Mouse (Mus musculus) erythroblast, adult 5-6 weeks (primary cell): Measurements from ENCODE around the gene R3hdm1. TPM values are rescaled to one million over a fixed set of nuclear protein-coding genes. Genes with fewer than 3 reads are reported as not detected.
"Not testable (repeated sequence)": the region's sequence is repeated elsewhere in the genome, so short reads cannot be mapped to it uniquely, and the experiment has no call there.

Experiments used
- ATAC-seq: replicated peaks from 2 replicates; pipeline ENCODE4 v1.8.0; 2016; ENCODE audit warnings: moderate number of reproducible peaks, mild to moderate bottlenecking, moderate TSS enrichment, inconsistent platforms; ENCODE audit not compliant: poor library complexity, low FRiP score, severe bottlenecking
- total RNA-seq, 2 experiments: library from RNA; stranded (forward) in 1 of 2; stranded (reverse) in 1 of 2; fragments of 150-400 nt in 1 of 2; fragments of 200-764, 138-1000 nt in 1 of 2; gene quantifications; 2 replicates each; pipeline versions ENCODE4 v1.2.3 to v1.2.4; 2015 to 2017; ENCODE audit warnings: low replicate concordance in 2 of 2

R3hdm1 gene
- total RNA-seq, 2 experiments from 2014 or later = 28.8 to 36.3 TPM

DNA sequence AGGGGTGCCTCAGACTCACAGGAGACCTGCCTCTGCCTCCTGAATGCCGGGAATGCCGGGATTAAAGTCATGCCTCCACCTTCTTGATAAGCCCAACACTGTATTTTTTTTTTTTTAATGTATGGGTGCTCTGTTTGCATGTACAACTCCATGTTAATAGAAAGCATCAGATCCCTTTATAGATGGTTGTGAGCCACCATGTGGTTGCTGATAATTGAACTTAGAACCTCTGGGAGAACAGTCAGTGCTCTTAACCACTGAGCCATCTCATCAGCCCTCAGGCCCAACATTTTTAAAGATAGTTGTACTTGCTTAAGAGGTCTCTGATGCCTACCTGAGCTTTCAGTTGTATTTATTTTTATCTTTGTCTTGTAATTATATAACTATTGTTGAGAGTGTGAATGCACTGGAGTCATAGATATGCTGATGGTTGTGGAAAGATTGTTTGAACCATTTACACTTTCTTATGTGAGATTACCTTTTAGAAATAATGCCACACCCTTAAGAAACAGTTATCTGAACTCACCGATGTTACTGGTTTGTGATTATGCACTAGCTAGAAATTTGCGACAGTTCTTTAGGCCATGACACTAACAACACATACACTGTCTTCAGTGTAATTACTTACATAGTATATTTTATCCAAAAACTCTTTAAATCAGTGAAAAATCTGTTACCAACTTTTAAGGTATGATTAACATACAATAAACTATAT is 18.0 kb downstream of the R3hdm1 start:
- no peak for ATAC-seq

DNA sequence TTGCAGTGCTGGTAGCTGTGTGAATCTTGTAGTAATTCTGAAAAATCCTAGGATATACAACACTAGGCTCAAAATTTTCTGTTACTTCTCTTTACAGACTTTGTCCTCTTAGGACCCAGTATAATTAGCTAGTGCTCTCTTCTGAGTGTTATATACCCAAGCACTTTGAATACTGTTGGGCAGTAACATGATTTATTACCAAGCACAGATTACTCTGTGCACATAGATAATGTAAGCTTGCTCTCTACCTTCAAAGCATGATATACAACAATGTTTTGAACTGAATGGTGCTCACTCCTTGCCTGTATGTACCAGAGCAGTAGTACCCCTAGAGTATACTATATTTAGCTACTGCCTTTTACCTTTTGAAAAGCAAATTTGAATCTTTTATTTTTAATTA is 33.1 kb downstream of the R3hdm1 start:
- ATAC-seq = not testable (repeated sequence)

DNA sequence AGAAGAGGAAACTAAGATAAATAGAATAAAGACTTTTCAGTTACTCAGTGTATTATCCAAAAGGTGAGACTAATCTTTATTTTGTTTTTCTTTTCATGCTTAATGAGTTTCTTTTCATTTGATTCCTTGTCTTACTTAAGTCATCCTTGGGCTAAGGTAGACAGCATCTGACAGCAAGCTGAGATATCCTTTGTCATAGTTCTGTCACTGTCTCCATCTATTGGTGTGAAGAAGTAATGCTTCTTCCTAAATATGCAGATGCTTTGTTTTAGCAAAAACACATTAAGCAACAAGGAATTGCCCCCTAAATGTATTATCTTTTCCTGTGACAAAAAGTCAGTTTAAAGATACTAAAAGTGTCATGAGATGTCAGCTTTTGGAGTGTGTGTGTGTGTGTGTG is 37.9 kb downstream of the R3hdm1 start:
- ATAC-seq = no peak

DNA sequence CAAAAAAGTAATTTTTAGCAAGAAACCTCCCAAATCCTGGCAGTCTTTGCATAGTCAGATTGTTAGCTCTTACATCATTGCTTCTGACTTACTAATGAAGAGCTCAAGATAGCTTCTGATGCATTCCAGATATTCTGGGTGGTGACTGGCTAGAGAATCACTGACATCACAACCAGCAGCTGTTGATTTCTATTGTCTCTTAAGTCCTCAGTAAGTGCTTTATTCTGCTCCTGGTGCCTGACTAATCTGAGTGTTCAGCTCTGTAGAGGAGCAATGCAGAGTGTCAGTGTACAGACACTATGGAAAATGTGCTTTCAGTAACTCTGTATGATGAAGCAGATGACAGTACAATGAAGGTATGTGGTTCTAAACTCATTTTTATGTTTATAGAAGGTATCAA is 38.6 kb downstream of the R3hdm1 start:
- no peak for ATAC-seq

DNA sequence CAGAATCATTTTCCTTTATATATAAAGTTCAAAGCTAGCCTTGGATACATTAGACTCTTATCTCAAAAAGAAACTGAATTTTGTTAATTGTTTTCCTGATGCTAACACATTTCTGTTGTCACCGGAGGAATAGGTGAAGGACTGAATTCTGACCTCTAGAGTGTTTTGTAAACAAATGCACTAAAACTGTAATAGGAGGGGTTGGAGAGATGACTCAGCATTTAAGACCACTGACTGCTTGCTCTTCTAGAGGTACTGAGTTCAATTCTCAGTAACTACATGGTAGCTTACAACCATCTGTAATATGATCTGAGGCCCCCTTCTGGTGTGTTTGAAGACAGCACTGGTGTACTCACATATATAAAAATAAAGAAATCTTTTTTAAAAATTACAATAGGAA is 63.9 kb downstream of the R3hdm1 start:
- no peak for ATAC-seq

DNA sequence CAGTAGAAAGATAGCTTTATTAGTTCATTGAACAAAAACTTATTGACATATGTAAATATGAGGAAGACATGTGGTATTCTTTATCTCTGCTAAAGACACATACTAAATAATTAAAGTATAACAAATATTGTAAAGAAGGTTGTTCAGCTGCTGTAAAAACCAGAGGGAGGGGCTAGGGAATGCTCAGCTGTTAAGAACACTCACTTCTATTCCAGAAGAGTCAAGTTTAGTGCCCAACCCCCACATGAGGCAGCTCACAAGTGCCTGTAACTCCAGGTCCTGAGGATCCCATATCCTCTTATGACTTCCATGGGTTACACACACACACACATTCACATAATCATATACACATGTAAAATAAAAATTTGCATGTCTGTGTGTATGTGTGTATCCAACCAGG is 67.0 kb downstream of the R3hdm1 start:
- no peak for ATAC-seq

DNA sequence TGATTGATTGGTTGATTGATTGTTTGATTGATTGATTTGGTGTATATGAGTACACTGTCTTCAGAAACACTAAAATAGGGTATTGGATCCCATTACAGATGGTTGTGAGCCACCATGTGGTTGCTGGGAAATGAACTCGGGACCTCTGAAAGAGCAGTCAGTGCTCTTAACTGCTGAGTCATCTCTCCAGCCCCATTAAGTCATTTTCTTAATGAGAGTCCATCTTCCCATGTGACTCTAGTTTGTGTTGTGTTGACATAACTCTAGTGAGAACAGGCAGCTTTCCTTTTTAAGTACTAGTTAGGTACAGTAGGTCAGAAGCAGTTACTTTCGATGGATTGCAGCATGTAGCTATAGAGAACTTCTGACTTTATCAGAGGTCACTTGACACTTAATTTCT is 88.3 kb downstream of the R3hdm1 start:
- ATAC-seq = no peak

DNA sequence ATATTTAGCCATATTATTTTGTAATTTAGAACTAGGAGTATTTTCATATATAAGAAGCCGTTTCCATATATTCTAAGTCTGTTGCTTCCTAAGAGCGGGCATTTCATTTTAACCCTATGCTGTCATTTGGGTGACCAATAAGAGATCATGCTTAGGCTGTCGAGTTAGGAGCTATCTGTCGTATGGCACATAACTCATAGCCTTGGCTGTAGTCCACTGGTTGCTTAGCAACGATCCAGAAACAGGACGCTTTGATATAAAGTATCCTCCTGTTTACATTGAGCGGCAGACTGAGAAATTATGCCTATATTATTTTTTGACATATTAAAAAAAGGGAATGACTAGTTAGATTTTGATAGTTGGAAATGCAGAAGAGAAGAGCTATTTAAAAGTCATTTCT is 89.3 kb downstream of the R3hdm1 start:
- ATAC-seq = no peak

DNA sequence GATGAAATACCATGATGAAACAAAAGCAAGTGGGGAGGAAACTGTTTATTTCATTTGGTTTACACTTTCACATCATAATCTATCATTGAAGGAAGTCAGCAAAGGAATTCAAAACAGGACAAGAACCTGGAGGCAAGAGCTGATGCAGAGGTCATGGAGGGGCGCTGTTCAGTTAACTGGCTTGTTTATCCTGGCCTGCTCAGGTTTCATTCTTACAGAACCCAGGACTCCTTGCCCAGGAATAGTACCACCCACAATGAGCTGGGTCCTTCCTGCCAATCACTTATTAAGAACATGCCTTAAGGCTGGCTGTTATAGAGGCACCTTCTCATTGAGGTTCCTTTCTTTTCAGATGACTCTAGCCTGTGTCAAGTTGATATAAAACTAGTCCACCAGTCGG is 90.9 kb downstream of the R3hdm1 start:
- no peak for ATAC-seq

DNA sequence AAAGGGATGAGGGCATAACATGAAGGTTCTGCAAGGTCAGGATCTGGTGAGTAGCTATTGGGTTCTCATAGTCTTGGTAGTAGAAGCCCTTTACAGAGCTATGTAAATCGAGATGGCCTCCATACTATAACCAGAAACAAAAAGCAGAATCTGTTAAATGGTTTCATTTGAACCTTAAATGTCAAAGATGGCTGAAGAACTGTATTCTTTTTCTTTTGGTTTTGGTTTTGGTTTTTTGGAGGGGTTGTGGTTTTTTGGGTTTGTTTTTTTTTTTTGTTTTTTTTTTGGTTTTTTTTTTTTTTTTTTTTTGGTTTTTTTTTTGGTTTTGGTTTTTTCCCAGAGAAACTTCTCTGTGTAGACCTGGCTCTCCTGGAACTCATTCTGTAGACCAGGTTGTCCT is 94.3 kb downstream of the R3hdm1 start:
- no peak for ATAC-seq

DNA sequence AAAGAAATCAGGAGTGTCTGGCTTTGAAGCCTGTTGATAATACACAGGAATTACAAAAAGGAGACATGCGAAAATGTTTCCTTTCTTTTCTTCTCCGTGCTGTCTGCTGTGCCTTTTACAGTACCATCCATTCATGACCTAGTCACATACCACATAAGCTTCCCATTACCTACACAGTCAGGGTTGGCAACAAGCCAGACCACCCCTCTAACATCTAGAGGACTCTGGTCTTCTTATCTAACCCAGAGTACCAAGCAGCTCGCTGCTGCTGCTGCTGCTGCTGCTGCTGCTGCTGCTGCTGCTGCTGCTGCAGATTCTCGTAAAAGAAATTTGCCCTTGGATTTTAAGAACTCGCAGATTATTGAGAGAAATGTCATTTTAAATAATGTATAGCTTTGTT is 110.2 kb downstream of the R3hdm1 start:
- ATAC-seq = no peak

DNA sequence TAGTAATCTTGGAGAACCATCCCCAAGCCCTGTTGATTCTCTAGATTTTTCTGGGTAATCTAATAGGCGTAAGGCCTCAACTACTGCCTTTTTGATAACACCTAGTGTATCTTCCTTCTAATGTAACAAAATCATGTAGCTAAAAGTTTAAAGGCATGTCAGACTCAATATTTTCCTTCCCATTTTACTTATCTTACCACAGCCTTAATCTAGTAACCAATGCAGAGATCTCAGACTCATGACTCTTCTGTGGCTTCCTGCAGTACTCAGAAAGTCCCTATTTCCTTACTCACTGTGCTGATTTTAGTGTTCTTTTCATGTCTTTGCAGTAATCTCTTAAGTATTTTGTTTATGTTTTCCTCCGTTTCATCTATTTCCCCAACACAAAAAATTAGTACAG is 118.8 kb downstream of the R3hdm1 start:
- no peak for ATAC-seq

DNA sequence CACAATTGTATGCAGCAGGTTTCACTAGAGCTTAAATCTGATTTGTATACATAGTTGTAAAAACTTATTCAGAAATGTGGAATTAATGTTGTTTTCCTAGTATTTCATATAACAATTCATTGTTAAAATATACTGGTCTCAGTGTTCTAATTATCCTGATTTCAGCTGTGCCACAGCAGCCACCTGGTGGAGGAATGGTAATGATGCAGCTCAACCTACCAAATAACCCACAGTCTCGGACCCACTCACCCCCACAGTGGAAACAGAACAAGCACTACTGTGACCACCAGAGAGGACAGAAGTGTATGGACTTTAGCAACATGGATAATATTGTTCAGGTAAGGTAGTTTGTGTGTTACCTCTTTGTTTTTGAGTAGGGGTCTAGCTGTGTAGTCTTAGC is 120.2 kb downstream of the R3hdm1 start:
- no peak for ATAC-seq

DNA sequence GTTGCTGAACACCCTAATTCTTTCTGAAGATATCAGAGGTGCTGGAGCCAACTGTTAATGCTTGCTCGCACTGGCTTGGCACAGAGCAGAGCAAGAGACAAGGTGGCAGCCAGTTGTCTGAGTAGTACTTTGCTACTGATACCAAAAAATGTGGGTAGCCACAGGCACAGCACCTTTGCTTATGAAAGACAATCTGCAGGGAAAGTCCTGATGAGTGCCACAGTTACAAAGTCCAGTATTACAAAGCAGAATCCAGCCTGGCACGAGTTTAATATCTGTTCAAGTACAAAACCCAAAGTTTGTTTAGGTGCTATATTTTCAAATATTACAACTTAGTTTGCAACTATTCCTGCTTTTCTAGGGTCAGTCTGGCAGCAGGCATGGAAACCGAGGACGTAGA is 132.1 kb downstream of the R3hdm1 start:
- ATAC-seq = no peak

DNA sequence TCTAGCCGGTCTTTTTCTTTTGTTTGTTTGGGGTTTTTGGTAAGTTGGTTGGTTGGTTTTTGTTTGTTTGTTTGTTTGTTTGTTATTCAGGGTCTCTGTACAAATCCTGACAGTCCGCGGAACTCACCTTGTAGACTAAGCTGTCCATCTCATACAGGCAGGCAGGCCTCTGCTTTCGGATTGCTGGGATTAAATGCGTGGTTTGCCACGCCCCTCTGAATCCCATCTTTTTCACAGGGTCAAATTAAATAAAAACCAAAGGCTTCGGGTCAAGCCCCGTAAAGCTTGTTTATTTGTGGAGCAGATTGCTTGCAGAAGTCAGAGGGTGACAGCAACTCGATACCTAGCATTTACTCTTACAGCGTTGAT is 140.5 kb downstream of the R3hdm1 start, which contains the start of gene Ubxn4:
Ubxn4 (plus strand) TSS at position 338 of the 369 bp plus-strand sequence.
- peak; percentile 11; the same call in 1 of the 2 replicates for ATAC-seq

DNA sequence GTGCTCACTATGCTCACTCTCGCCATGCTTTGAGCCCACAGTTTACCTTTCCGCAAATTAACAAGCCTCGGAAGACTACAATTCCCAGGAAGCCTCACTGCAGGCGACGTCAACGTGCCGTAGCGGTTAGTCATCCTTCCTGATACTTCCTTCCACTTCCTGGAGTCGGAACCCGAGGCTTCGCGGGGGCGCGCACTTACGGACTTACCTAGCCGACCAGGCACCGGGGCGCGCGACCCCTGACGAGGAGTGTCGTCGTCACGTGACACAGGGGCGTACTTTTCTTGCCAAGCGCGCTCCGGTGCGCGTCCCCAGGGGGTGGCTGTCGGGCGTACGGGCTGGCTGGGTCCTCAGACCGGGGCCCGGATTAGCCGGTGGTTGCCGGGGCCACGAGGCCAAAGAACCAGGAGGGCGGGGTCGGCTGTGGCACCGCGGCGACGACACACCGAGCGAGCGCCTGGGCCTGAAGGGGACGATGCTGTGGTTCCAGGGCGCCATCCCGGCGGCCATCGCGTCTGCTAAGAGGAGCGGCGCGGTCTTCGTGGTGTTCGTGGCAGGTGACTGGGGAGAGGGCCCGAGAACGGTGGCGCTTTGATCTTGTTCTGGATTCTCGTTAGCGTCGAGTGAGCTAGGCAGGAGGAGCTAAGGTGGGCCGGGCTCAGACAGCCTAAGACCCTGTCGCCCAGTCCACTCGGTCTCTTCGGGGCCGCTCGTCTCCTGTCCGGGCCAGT is 141.1 kb downstream of the R3hdm1 start:
- ATAC-seq = peak; percentile 90

DNA sequence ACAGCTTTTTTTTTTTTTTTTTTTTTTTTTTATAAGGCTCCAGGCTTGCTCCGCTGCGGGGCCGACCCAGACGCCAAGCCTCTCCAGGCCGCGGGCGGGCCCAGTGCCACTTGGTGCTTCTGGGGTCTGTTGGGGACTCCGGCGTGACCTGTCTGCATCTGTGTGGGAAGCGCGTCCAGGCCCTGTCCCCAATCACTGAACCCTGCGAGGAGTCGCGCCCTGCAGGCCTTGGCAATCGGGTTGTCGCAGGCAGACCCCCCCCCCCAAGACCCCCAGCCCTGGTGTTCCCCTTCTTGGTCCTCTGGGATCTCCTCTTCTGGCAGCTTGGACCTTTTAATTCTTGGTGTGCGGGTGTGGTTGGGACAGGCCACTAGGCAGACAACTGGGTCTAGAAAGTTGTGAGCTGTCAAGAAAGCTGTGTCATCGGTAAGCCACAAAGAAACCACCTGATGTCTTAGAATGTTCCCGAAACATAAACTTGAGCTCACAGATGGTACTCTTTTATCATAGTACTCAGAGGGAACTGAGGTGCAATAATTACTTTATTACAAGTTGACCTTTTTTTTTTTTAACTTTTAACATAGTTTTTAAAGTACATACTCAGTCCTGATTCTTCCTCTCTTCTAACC is 141.7 kb downstream of the R3hdm1 start:
- peak; percentile 58 for ATAC-seq

DNA sequence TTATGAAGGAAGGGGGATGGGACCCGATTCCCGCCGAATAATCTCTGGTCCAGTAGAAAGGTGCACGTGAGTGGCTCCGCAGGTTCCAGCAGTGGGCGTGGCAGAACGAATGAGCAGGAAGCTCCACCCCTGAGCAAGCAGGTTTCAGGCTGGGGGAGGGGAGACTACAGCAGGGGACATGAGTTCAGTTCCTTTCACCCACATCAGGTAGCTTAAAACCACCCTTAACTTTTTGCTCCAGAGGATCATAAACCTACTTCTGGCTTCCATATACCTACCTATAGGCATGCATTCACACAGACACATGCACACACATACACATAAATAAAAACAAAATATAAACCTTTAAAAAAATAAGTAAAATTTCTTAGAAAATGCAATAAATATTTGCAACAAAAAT is 164.0 kb downstream of the R3hdm1 start:
- ATAC-seq = not testable (repeated sequence)

DNA sequence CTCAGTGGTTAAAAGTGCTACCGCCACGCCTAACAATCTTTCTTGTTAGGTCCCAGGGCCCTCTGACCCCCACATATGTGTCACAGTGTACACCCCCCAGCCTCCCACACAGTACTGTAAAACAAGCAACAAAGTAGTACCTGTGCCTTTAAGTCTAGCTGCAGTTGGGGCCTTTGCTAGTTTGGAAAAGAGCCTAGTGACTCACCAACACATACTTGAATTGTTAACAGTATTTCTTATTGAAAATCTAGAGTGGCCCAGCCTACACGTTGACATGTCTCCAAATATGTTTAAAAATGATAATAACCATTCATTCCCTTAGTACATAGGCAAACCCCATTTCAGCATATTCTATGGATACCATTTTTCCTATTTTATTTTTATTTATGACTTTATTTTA is 167.6 kb downstream of the R3hdm1 start:
- ATAC-seq = no peak

DNA sequence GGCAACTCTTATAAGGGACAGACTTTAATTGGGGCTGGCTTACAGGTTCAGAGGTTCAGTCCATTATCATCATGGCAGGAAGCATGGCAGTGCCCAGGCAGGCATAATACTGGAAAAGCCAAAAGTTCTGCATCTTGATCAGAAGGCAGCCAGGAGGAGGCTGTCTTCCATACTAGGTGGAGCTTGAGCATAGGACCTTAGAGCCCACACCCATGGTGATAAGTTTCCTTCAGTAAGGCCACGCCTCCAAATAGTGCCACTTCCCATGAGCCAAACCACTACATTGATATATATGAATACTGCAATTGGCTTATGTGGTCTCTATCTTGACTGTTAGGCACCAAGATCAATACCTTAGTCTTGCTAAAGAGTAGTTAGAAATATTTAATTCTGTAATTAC is 172.8 kb downstream of the R3hdm1 start:
- ATAC-seq = 0 out of 2 replicates have a peak, but pooled peaks have one; percentile 56

DNA sequence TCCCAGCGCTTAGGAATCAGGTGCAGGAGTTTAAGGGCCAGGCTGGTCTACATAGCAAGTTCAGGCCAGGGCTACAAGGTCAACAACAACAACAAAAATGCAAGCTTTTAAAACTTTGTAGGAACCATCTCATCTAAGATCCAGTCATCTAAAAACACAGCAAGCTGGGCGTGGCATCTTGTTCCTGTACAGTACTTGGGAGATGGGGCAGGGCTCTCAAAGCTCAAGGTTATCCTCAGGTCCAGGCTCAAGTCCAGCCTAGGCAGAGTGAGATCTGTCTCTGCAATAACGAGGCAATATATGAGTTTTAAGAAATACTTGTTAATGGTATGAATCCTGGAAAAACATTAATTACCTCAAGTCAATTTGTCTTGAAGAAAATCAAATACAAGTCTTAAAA is 175.5 kb downstream of the R3hdm1 start:
- no peak for ATAC-seq
